Mouse (Mus musculus) spleen, adult 2 months (tissue): ENCODE measurements around the gene Unc13d.

Source experiments
- CTCF ChIP-seq: fragments of 200-500 bp; IDR thresholded peaks from 2 replicates; pipeline ENCODE4 v1.5.1; 2011; ENCODE audit warnings: mild to moderate bottlenecking, inconsistent platforms; ENCODE audit not compliant: insufficient read depth, insufficient read length, insufficient replicate concordance; ENCODE audit errors: extremely low read depth
- POLR2A ChIP-seq: fragments of 200-500 bp; IDR thresholded peaks from 2 replicates; pipeline ENCODE4 v1.6.1; 2011; ENCODE audit warnings: low read depth, low read length, inconsistent platforms

DNA sequence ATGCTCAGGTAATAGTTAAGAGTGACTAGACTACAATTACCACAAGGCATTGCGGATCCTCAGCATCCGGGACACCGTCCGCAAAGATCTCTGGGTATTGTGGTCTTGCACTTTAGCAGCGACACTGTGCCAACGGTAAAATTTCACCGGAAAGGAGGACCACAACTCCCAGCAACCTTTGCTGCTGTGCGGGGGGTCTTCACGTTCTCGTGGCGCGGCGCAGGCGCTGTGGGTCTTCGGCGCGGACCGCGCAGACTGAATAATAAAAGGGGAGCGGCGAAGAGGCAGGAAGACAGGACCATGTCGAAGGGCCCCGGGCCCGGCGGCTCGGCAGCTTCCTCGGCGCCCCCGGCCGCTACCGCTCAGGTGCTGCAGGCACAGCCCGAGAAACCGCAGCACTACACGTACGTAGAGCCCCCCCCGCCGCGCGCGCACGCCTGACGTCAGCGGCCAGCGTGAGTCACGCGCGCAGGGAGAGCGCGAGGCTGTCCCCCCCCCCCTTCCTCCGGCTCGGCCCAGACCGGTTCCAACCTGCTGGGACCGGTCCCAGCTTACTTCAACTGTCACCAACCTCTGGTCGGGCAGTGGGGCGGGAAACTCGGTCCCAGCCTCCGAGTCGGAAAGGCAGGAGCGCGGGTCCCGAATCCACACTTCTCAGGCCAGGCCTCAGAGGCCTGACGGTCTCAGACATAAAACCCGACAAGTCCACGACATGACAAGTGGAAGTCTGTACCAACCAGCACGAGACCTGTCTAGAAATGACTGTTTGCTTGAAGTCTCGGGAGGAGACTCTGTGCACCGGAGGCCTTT, 47.5 kb downstream of the Unc13d start, which contains the start of gene Unk:
- peak; percentile 56; the same call in 1 of the 2 replicates for TF ChIP-seq POLR2A
- TF ChIP-seq CTCF = no peak
